Mouse (Mus musculus) inflammation-experienced regulatory T-cells (primary cell): ENCODE measurements around the gene Pik3r3. TPM values are rescaled to one million over a fixed set of nuclear protein-coding genes. Genes with fewer than 3 reads are reported as not detected.

Experiments used
- polyA plus RNA-seq, 2 experiments: library from polyadenylated mRNA; unstranded; fragments of 100-300 nt; shearing (Covaris generic); gene quantifications; one replicate each; pipeline ENCODE4 v1.2.1; 2017

Gene Pik3r3
- 1 to 10 TPM; 3.8 to 5.7 TPM for polyA plus RNA-seq

GRCm38 (mm10) chr4:116221140-116221851 is at the start of gene Pik3r3:
TSS of gene Pik3r3 (plus strand) at chr4:116221618.

GRCm38 (mm10) chr4:116173072-116173471 is 48.3 kb upstream of the Pik3r3 start, which contains the start of the genes 1700042G07Rik and Gm49337:
TSS of gene 1700042G07Rik (plus strand) at chr4:116173372.
TSS of gene Gm49337 (plus strand) at chr4:116173384.

Other genes with a start within 250 kb of the Pik3r3 start
- gene Faah, start 203.7 kb upstream of the Pik3r3 start, polyA plus RNA-seq = 100 to 1,000 TPM; 126 to 198 TPM
- gene Nsun4, start 167.7 kb upstream of the Pik3r3 start, polyA plus RNA-seq = 10 to 100 TPM; 23.5 to 25.0 TPM
- gene Uqcrh, start 146.5 kb upstream of the Pik3r3 start, polyA plus RNA-seq = 100 to 1,000 TPM; 365 to 424 TPM
- gene Lrrc41, start 146.3 kb upstream of the Pik3r3 start, polyA plus RNA-seq = 10 to 100 TPM; 38.4 to 39.0 TPM
- 1 to 10 TPM; 2.5 to 4.4 TPM for gene Rad54l, start 97.9 kb upstream of the Pik3r3 start, polyA plus RNA-seq
- 10 to 100 TPM; 27.6 to 41.3 TPM for gene Pomgnt1, start 97.8 kb upstream of the Pik3r3 start, polyA plus RNA-seq
- under 1 TPM; 0.13 to 0.34 TPM for gene Lurap1, start 70.3 kb upstream of the Pik3r3 start, polyA plus RNA-seq
- under 1 TPM in 1 of 2 experiments, not detected in 1; 0.32 TPM for gene Tspan1, start 54.0 kb upstream of the Pik3r3 start, polyA plus RNA-seq
- not detected for gene 1700042G07Rik, start 48.2 kb upstream of the Pik3r3 start, polyA plus RNA-seq
- gene Gm49337, start 48.2 kb upstream of the Pik3r3 start, polyA plus RNA-seq = not detected
- gene Mast2, start 242.6 kb downstream of the Pik3r3 start, polyA plus RNA-seq = 10 to 100 TPM; 16.0 to 18.4 TPM